Mouse (Mus musculus) spleen, adult 2 months (tissue): ENCODE data around the gene Cfap97d1. TPM values are rescaled to one million over a fixed set of nuclear protein-coding genes. Genes with fewer than 3 reads are reported as not detected.

Source experiments
- DNase-seq, 2 experiments: peaks; one replicate each; pipeline versions ENCODE4 v3.0.0 to v3.0.0-alpha.2; 2012 to 2021; ENCODE audit warnings: low spot score in 2 of 2, low read depth in 1 of 2
- H3K27ac ChIP-seq: fragments of 200-500 bp; 2 replicates; pipeline ENCODE4 v1.5.1; 2012; ENCODE audit warnings: low read length, inconsistent platforms; ENCODE audit not compliant: insufficient read depth
- H3K27me3 ChIP-seq: fragments of 200-500 bp; 2 replicates; pipeline ENCODE4 v1.6.1; 2012; ENCODE audit warnings: mild to moderate bottlenecking, moderate library complexity, low read length, inconsistent platforms; ENCODE audit not compliant: control insufficient read depth, insufficient read depth
- H3K36me3 ChIP-seq: fragments of 200-500 bp; 2 replicates; pipeline ENCODE4 v1.6.1; 2012; ENCODE audit warnings: mild to moderate bottlenecking, low read length, inconsistent platforms; ENCODE audit not compliant: control insufficient read depth, insufficient read depth
- H3K4me1 ChIP-seq: fragments of 200-500 bp; 2 replicates; pipeline ENCODE4 v1.6.1; 2011; ENCODE audit warnings: inconsistent platforms; ENCODE audit not compliant: control insufficient read depth, insufficient read depth, insufficient read length
- H3K4me3 ChIP-seq: fragments of 200-500 bp; 2 replicates; pipeline ENCODE4 v1.5.1; 2011; ENCODE audit warnings: mild to moderate bottlenecking, inconsistent platforms; ENCODE audit not compliant: insufficient read depth, insufficient read length; ENCODE audit errors: extremely low read depth
- CTCF ChIP-seq: fragments of 200-500 bp; IDR thresholded peaks from 2 replicates; pipeline ENCODE4 v1.5.1; 2011; ENCODE audit warnings: mild to moderate bottlenecking, inconsistent platforms; ENCODE audit not compliant: insufficient read depth, insufficient read length, insufficient replicate concordance; ENCODE audit errors: extremely low read depth
- POLR2A ChIP-seq: fragments of 200-500 bp; IDR thresholded peaks from 2 replicates; pipeline ENCODE4 v1.6.1; 2011; ENCODE audit warnings: low read depth, low read length, inconsistent platforms
- WGBS: fragments of 180-500 bp; shearing (Covaris S2); methylation state at CpG from one replicate; pipeline ENCODE4 v1.1.7; 2018; 5-methylcytosine and 5-hydroxymethylcytosine counted together
- polyA plus RNA-seq: library from polyadenylated mRNA; depleted of rRNA; stranded (reverse); fragments of >200 nt; gene quantifications from 2 replicates; pipeline ENCODE4 v1.2.3, GENCODE M21; 2012

Cfap97d1 gene
- polyA plus RNA-seq, 1 experiment = not detected

DNA sequence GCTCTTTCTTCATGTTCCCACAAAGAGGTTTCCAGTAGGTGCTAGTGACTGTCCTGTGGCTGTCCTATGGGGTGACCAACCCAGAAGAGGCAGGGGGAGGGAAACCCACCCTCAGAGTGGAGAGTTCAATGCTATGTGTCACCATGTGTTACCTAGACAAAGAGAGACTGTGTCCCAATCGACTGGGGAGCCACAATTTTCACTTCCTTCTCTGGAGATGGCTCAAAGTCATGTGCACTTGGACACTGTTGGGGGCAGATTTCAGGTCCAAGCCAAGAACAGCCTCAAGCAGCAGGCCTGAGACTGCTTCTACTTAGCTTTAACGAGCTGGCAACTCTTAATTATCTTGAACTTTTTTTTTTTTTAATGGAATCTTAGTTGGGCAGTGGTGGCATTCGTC, 12.0 kb upstream of the Cfap97d1 start:
- WGBS = 54% methylated on average over 3 of the region's 3 CpGs
- no peak overlapping the region for H3K27ac ChIP-seq
- H3K4me1 ChIP-seq = no peaks in the 10 kb centered on the region
- TF ChIP-seq POLR2A (no peak), CTCF (no peak)
- H3K4me3 ChIP-seq = no peak overlapping the region
- no peaks in the 10 kb centered on the region for H3K27me3 ChIP-seq
- DNase-seq = no peak
- no peaks in the 10 kb centered on the region for H3K36me3 ChIP-seq

DNA sequence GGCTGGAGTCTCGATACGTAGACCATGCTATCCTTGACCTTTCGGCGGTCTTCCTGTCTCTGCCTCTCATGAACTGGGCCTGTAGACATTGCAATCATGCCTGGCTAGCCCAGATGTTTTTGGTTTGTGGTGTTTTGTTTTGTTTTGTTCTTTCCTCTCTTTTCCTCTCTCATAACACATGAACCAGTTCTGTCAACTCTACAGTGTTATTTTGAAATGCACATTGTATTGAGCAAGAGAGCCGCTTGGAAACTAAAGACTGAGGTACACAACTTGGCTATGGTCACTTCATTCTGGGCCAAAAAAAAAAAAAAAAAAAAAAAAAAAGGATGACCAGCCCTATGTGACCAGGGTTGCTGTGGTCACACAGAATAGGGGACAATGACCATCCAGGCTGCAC, 11.4 kb upstream of the Cfap97d1 start:
- DNase-seq = no peak
- Histone ChIP-seq H3K4me3 (no peak overlapping the region), H3K27me3 (no peaks in the 10 kb centered on the region), H3K4me1 (no peaks in the 10 kb centered on the region), H3K27ac (no peak overlapping the region), H3K36me3 (no peaks in the 10 kb centered on the region)
- no peak for TF ChIP-seq POLR2A
- TF ChIP-seq CTCF = no peak
- WGBS = 89% methylated on average over 5 of the region's 5 CpGs

DNA sequence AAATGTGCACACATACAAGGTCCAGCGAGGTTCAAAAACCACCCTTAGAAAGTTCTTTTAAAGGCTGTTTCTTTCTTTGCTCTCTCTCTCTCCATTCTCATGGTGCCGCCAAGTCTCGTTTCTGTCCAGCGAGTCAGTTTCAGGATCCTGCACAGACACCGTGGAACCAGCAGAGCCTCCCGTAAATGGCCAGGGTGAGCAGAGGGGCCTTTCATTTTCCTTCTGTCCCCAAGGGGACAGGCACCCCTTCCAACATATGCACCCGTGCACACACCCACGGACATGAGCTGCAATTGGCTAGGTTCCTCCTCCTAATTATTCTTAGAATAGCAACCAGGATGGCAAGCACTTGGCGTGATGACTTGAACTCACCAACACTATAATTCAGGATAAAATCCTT, 10.6 kb upstream of the Cfap97d1 start:
- Histone ChIP-seq H3K27me3 (no peaks in the 10 kb centered on the region), H3K4me3 (no peak overlapping the region), H3K27ac (no peak overlapping the region), H3K4me1 (no peaks in the 10 kb centered on the region), H3K36me3 (no peaks in the 10 kb centered on the region)
- 84% methylated on average over 9 of the region's 9 CpGs for WGBS
- no peak for DNase-seq
- TF ChIP-seq POLR2A (no peak), CTCF (no peak)

DNA sequence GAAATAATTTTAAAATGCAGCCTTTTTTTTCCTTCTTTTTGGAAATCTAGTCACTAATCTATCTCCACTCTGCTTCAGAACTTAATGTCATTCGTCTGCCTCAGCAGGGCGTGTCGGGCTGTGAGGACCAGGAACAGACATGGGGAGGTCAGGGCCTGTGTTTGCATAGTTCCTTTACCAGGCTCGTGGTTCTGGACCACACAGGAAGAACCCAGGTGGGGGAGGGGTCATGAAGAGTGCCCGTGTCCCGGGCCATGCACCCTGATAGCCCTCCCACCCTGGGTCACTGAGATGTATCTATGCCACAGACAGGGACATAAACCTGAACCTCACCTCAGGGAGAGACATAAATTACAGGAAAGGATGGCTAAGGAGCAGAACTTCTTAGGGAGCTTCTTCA, 9.9 kb upstream of the Cfap97d1 start:
- TF ChIP-seq CTCF = no peak
- no peak for TF ChIP-seq POLR2A
- Histone ChIP-seq H3K4me1 (no peaks in the 10 kb centered on the region), H3K36me3 (no peaks in the 10 kb centered on the region), H3K27me3 (no peaks in the 10 kb centered on the region), H3K4me3 (no peak overlapping the region), H3K27ac (no peak overlapping the region)
- DNase-seq = no peak
- whole genome bisulfite sequencing = 66% methylated on average over 6 of the region's 6 CpGs

DNA sequence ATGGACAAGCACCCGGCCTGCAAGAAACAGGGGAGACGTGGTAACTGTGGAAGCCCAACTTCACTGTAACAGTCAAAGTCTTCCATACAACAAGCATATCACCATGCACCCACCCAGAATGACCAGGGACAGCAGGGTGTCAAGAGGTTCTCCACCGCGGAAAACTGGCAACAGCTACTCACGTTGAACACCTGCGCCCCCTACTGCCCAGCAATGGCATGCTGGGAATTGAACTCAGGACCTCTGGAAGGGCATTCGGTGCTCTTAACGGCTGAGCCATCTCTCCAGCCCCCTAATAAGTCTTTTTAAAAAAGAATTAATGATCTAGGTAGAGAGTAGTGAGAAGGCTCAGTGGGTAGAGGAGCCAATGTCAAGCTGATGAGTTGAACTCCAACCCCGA, 9.2 kb upstream of the Cfap97d1 start:
- H3K36me3 ChIP-seq = no peaks in the 10 kb centered on the region; the same call in 1 of the 2 replicates
- TF ChIP-seq POLR2A (no peak), CTCF (0 out of 2 replicates have a peak, but pooled peaks have one; percentile 7)
- H3K4me3 ChIP-seq = no peak overlapping the region
- no peaks in the 10 kb centered on the region for H3K27me3 ChIP-seq
- WGBS = 71% methylated on average over 9 of the region's 9 CpGs
- no peak for DNase-seq
- H3K27ac ChIP-seq = no peak overlapping the region
- H3K4me1 ChIP-seq = no peaks in the 10 kb centered on the region

DNA sequence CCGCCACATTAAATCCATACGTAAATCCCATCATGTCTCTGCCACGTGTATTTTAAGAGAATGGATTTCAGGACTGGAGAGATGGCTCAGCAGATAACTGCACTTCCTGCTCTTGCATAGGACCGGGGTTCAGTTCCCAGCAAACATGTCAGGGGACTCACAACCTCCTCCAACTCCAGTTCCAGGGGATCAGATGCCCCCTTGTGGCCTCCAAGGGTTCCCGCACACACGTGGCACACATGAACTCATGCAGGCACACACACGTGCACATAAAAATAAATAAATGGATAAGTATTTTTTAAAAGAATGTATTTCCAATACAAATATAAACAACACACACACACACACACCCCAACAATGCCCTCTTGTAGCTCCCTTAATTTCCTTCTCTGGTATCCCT, 7.1 kb upstream of the Cfap97d1 start:
- H3K4me3 ChIP-seq = no peak overlapping the region
- no peak for DNase-seq
- peaks cover 5% of the 10 kb centered on the region; the same call in 1 of the 2 replicates for H3K4me1 ChIP-seq
- TF ChIP-seq CTCF = no peak
- no peak for TF ChIP-seq POLR2A
- 88% methylated on average over 7 of the region's 7 CpGs for WGBS
- no peak overlapping the region for H3K27ac ChIP-seq
- no peaks in the 10 kb centered on the region for H3K27me3 ChIP-seq
- no peaks in the 10 kb centered on the region; the same call in 1 of the 2 replicates for H3K36me3 ChIP-seq

DNA sequence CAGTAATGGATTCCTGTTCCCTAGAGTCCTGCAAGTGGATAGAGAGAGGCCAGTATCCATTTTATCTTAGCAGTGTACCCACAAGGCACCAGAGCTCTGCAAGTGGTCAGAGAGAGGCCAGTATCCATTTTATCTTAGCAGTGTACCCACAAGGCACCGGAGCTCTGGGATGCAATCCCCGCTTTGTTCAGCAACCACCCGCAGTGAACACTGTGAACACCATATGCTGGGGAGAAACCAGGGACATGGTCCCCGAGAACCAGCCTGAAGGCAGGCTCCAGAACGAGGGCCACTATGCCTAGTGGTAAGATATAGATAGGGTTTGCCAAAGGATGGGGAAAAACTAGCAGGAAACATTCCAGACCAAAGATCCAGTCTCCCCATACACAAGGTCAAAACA, 4.9 kb upstream of the Cfap97d1 start:
- 87% methylated on average over 5 of the region's 5 CpGs for WGBS
- Histone ChIP-seq H3K4me3 (no peak overlapping the region), H3K27ac (no peak overlapping the region), H3K4me1 (peaks cover 12% of the 10 kb centered on the region; the same call in 1 of the 2 replicates), H3K27me3 (no peaks in the 10 kb centered on the region), H3K36me3 (no peaks in the 10 kb centered on the region; the same call in 1 of the 2 replicates)
- TF ChIP-seq CTCF (no peak), POLR2A (no peak)
- DNase-seq = no peak
